Mouse (Mus musculus) liver, embryonic 16.5 days (tissue): ENCODE data around the gene Traip. TPM values are rescaled to one million over a fixed set of nuclear protein-coding genes. Genes with fewer than 3 reads are reported as not detected.

Experiments used
- ATAC-seq: fragments of 200-750 bp; cut with Nextera tagmentation; 2 replicates; pipeline ENCODE4 v1.8.0; 2017; ENCODE audit warnings: low read depth, mild to moderate bottlenecking, moderate number of reproducible peaks, moderate library complexity
- H3K27ac ChIP-seq: fragments of 300-500 bp; sonication (generic); 2 replicates; pipeline ENCODE4 v1.5.1; 2014; ENCODE audit warnings: mild to moderate bottlenecking, low read length
- H3K27me3 ChIP-seq: fragments of 300-500 bp; sonication (generic); 2 replicates; pipeline ENCODE4 v1.6.1; 2014; ENCODE audit warnings: low read depth, low read length, mixed read lengths; ENCODE audit not compliant: control insufficient read depth, insufficient read depth
- H3K36me3 ChIP-seq: fragments of 300-500 bp; sonication (generic); 2 replicates; pipeline ENCODE4 v1.6.1; 2014; ENCODE audit warnings: mild to moderate bottlenecking; ENCODE audit not compliant: control insufficient read depth, insufficient read depth
- H3K4me1 ChIP-seq: fragments of 300-500 bp; sonication (generic); 2 replicates; pipeline ENCODE4 v1.6.1; 2014; ENCODE audit warnings: low read depth, low read length, mixed read lengths; ENCODE audit not compliant: control insufficient read depth
- H3K4me2 ChIP-seq: fragments of 300-500 bp; sonication (generic); 2 replicates; pipeline ENCODE4 v1.6.1; 2014; ENCODE audit warnings: low read depth, low read length, mixed read lengths
- H3K4me3 ChIP-seq: fragments of 300-500 bp; sonication (generic); 2 replicates; pipeline ENCODE4 v1.5.1; 2014; ENCODE audit warnings: low read depth, mild to moderate bottlenecking, low read length
- H3K9ac ChIP-seq: fragments of 300-500 bp; sonication (generic); 2 replicates; pipeline ENCODE4 v1.6.1; 2014; ENCODE audit warnings: low read depth, low read length
- H3K9me3 ChIP-seq: fragments of 300-500 bp; sonication (generic); replicated peaks from 2 replicates; pipeline ENCODE4 v1.6.1; 2016; ENCODE audit warnings: low read length; ENCODE audit not compliant: control insufficient read depth
- WGBS: fragments of 180-500 bp; shearing (Covaris S2); extraction: QIAGEN DNeasy Blood & Tissue Kit; methylation state at CpG from one replicate; pipeline ENCODE4 v1.1.7; 2014; ENCODE audit not compliant: insufficient replicate concordance; 5-methylcytosine and 5-hydroxymethylcytosine counted together
- polyA plus RNA-seq: library from polyadenylated mRNA; unstranded; fragments of >200 nt; fragmentation: Nextera tagmentation; extraction: Ambion mirVana; gene quantifications from 2 replicates; pipeline ENCODE4 v1.2.1, GENCODE M21; 2015

The Traip gene
- 11.1 and 13.3 TPM in 2 replicates for polyA plus RNA-seq

DNA sequence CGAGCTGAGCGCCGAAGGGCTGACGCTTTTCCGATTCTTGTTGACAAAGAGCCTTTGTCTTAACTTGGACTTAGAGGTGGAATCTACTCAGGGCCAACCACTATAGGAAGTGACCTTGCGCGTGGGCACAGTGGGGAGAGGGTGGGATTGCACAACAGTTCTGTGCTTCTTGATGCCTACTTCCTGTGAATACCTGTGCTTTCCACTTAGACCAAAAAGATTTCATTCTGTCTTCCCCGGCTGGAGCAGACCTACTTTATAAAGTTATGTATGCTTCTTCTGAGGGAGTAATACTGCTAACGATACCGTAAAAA, at the start of gene Traip:
Traip (plus strand) TSS at position 215 of the 314 bp plus-strand sequence.
- ATAC-seq, result no peak

DNA sequence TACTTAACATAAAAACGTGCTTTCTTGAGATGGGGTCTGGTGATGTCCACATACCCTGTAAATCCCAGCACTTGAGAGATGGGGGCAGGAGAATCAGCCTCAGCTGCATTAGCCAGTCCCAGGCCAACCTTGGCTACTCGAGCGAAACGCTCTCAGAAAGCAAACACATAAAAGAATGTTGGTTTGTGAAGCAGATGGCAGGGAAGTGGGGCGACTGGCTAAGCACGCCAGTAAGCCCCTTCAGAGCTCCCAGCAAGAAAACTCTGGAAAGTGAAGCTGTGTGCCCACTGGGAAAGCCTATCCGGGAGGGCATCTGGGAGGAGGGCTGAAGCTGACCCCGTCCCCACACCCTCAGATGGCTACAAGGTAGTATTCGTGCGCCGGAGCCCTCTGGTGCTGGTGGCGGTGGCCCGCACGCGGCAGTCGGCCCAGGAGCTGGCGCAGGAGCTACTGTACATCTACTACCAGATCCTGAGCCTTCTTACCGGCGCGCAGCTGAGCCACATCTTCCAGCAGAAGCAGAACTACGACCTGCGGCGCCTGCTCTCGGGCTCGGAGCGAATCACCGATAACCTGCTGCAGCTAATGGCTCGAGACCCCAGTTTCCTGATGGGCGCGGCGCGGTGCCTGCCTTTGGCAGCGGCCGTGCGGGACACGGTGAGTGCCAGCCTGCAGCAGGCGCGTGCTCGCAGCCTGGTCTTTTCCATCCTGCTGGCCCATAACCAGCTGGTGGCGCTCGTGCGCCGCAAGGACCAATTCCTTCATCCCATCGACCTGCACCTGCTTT, 48.9 kb upstream of the Traip start:
- Histone ChIP-seq H3K4me2 (peak overlapping the region; percentile 53), H3K9me3 (no peaks in the 10 kb centered on the region), H3K4me1 (peaks cover under 1% of the 10 kb centered on the region; the same call in 1 of the 2 replicates), H3K4me3 (no peak overlapping the region), H3K27me3 (peaks cover 7% of the 10 kb centered on the region; the same call in 1 of the 2 replicates), H3K9ac (no peak overlapping the region), H3K36me3 (no peaks in the 10 kb centered on the region), H3K27ac (no peak overlapping the region)
- WGBS, result 16% methylated on average over 44 of the region's 44 CpGs
- 0 out of 2 replicates have a peak, but pooled peaks have one; percentile 25 for ATAC-seq

More for the DNA sequence above, at the start of gene Traip:
- H3K27me3 ChIP-seq, result no peaks in the 10 kb centered on the region
- peak within 1 kb of the TSS; percentile 70 for H3K9ac ChIP-seq
- H3K9me3 ChIP-seq, result no peaks in the 10 kb centered on the region
- H3K4me2 ChIP-seq, result peak within 1 kb of the TSS; percentile 69
- peak within 1 kb of the TSS; percentile 78 for H3K4me3 ChIP-seq
- H3K36me3 ChIP-seq, result no peaks in the 10 kb centered on the region
- H3K27ac ChIP-seq, result peak within 1 kb of the TSS; percentile 59
- H3K4me1 ChIP-seq, result peaks cover 24% of the 10 kb centered on the region
- 79% methylated on average over 10 of the region's 10 CpGs for WGBS

DNA sequence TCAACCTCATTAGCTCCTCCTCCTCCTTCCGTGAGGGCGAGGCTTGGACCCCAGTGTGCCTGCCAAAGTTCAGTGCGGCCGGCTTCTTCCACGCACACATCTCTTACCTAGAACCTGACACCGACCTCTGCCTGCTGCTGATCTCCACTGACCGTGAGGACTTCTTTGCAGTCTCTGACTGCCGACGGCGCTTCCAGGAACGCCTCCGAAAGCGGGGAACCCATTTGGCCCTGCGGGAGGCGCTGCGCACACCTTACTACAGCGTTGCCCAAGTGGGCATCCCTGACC, 48.4 kb upstream of the Traip start:
- H3K4me3 ChIP-seq, result no peak overlapping the region
- H3K4me1 ChIP-seq, result peaks cover 5% of the 10 kb centered on the region
- H3K9me3 ChIP-seq, result no peaks in the 10 kb centered on the region
- no peak overlapping the region for H3K27ac ChIP-seq
- WGBS, result 41% methylated on average over 17 of the region's 17 CpGs
- peaks cover 7% of the 10 kb centered on the region; the same call in 1 of the 2 replicates for H3K27me3 ChIP-seq
- ATAC-seq, result no peak
- H3K36me3 ChIP-seq, result no peaks in the 10 kb centered on the region
- peak overlapping the region; percentile 53 for H3K4me2 ChIP-seq
- H3K9ac ChIP-seq, result no peak overlapping the region

DNA sequence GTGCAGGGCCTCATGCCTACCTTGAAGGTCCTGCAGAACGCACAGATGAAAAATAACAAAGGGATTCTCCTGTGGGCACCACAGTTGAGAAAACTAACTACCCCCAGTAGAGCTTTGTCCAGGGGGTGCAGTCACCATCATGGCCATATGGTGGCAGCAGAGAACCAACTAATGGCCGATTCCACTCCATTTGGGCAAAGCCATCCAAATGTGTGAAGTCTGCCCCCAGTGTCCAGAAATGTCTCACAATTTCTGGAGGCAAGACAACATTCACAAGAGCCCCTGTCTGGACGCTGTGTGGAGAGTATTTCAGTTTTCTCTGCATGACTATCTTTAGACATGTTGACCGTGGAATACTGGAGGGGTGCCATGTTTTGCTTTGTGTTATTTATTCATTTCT, 45.2 kb upstream of the Traip start:
- H3K9ac ChIP-seq, result no peak overlapping the region
- no peaks in the 10 kb centered on the region for H3K9me3 ChIP-seq
- ATAC-seq, result no peak
- H3K36me3 ChIP-seq, result no peaks in the 10 kb centered on the region
- H3K4me3 ChIP-seq, result no peak overlapping the region
- 6% methylated on average over 4 of the region's 4 CpGs for WGBS
- peaks cover 7% of the 10 kb centered on the region; the same call in 1 of the 2 replicates for H3K27me3 ChIP-seq
- H3K4me1 ChIP-seq, result peaks cover 20% of the 10 kb centered on the region
- H3K4me2 ChIP-seq, result no peak overlapping the region
- no peak overlapping the region for H3K27ac ChIP-seq

DNA sequence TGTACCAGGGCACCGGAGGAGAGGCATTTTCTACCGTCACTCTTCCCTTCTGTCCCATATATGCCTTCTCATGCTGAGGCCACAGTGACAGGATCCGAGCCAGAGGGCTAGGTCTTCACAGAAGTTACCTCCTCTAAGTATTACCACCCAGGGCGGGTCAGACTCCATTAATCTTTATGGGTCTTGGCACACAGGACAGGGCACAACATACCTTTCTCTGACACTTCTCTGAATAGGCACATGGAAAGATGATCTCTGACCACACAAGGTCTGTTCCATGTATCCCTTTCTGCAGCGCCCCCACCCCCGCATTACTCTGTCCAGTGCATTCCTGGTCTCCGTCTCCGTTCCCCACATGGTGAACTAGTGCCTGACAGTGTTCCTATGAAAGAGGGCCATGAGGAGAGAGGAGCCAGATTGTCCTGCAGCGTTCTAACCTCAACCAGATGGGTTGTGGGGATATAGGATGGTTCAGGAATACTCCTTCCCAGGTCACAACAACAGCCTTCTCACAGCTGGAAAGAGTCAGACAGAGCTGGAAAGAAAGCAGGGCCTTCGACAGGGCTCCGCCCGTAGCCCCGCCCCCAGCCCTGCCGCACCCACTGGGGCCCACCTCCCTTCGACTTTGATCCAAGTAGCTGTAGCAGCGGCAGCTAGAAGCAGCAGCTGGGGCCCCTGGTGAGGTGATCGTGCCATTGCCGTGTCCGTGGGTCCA, 43.5 kb upstream of the Traip start, which contains the start of gene Mst1r:
Mst1r (plus strand) TSS at position 622 of the 715 bp plus-strand sequence.
- H3K9me3 ChIP-seq, result no peaks in the 10 kb centered on the region
- H3K27me3 ChIP-seq, result no peaks in the 10 kb centered on the region
- H3K4me3 ChIP-seq, result peak within 1 kb of the TSS; percentile 44
- H3K4me1 ChIP-seq, result peaks cover 20% of the 10 kb centered on the region
- peak; percentile 77 for ATAC-seq
- H3K9ac ChIP-seq, result peak within 1 kb of the TSS; percentile 40; the same call in 1 of the 2 replicates
- H3K27ac ChIP-seq, result peak within 1 kb of the TSS; percentile 24; the same call in 1 of the 2 replicates
- no peaks in the 10 kb centered on the region for H3K36me3 ChIP-seq
- 27% methylated on average over 19 of the region's 19 CpGs for WGBS
- H3K4me2 ChIP-seq, result peak within 1 kb of the TSS; percentile 62

DNA sequence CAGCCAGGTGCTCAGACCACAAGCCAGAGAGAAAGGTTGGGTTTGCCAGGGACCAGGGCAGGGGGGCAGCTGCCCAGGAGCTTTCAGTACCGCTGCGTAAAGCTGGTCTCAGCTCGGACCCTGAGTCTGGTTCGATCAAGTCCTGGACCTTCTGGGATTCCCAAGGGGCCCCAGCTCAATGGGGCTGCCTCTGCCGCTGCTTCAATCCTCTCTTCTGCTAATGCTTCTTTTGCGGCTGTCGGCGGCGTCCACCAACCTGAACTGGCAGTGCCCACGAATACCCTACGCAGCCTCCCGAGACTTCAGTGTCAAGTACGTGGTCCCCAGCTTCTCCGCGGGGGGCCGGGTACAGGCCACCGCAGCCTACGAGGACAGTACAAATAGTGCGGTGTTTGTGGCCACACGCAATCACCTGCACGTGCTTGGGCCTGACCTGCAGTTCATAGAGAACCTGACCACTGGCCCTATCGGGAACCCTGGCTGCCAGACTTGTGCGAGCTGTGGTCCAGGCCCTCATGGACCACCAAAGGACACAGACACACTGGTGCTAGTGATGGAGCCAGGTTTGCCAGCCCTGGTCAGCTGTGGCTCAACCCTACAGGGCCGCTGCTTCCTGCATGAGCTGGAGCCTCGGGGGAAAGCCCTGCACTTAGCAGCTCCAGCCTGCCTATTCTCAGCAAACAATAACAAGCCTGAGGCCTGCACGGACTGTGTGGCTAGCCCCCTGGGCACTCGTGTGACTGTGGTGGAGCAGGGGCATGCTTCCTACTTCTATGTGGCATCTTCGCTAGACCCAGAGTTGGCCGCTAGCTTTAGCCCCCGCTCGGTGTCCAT, 42.8 kb upstream of the Traip start:
- ATAC-seq, result peak; percentile 37; the same call in 1 of the 2 replicates
- no peaks in the 10 kb centered on the region for H3K27me3 ChIP-seq
- peak overlapping the region; percentile 62 for H3K4me2 ChIP-seq
- no peaks in the 10 kb centered on the region for H3K9me3 ChIP-seq
- H3K4me1 ChIP-seq, result peaks cover 20% of the 10 kb centered on the region
- peak overlapping the region; percentile 40; the same call in 1 of the 2 replicates for H3K9ac ChIP-seq
- peak overlapping the region; percentile 24; the same call in 1 of the 2 replicates for H3K27ac ChIP-seq
- H3K4me3 ChIP-seq, result peak overlapping the region; percentile 44
- H3K36me3 ChIP-seq, result no peaks in the 10 kb centered on the region
- WGBS, result 57% methylated on average over 31 of the region's 31 CpGs

DNA sequence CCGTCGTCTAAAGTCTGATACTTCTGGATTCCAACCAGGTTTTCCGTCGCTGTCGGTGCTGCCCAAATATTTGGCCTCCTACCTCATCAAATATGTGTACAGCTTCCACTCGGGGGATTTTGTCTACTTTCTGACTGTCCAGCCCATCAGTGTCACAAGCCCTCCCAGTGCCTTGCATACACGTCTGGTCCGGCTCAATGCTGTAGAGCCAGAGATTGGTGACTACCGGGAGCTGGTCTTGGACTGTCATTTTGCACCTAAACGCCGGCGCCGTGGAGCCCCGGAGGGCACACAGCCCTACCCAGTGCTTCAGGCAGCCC, 42.2 kb upstream of the Traip start:
- Histone ChIP-seq H3K4me1 (peaks cover 20% of the 10 kb centered on the region), H3K9ac (no peak overlapping the region), H3K36me3 (no peaks in the 10 kb centered on the region), H3K27ac (no peak overlapping the region), H3K4me2 (no peak overlapping the region), H3K9me3 (no peaks in the 10 kb centered on the region), H3K27me3 (no peaks in the 10 kb centered on the region), H3K4me3 (no peak overlapping the region)
- no peak for ATAC-seq
- 82% methylated on average over 14 of the region's 14 CpGs for WGBS

DNA sequence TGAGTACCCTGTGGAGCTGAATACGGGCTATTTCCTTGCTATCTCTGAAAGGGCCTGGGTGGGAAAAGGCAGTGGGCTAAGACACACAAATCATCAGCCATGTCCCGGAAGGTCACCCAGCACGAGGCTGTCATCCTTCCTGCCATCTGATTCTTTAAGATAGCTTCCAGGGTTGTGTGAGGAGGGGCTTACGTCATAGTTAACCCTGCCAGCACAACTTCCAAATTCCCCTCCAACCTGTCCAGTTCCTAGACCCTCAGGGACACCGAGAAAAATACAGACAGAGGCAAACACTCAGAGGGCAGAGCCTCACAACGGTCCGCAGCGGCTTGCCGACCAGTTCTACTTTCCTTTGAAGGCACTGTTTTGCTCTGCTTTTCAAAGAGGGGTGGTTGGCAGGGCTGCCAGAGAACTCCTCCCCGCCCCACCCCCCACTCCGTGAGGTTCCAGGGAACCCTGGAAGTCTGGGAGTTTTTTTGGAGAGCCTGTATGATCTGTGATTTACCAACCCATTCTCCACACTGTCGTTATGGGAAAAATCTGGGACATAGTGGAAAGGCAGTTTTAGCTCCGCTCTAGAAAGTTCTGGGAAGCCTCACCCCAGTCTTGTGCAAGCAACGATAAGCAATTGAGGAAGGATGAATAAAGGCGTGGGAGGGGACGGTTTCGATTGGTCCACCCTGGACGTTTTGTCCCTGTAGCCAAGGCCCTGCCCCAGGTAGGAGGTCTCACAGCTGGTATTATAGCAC, 41.4 kb upstream of the Traip start:
- Histone ChIP-seq H3K27me3 (no peaks in the 10 kb centered on the region), H3K4me1 (peaks cover 20% of the 10 kb centered on the region), H3K9me3 (no peaks in the 10 kb centered on the region), H3K4me3 (no peak overlapping the region), H3K27ac (no peak overlapping the region), H3K36me3 (no peaks in the 10 kb centered on the region), H3K4me2 (peak overlapping the region; percentile 3; the same call in 1 of the 2 replicates), H3K9ac (no peak overlapping the region)
- no peak for ATAC-seq
- WGBS, result 27% methylated on average over 18 of the region's 18 CpGs
